Mouse (Mus musculus) limb, embryonic 14.5 days (tissue): ENCODE measurements around the gene Tnip3. TPM values are rescaled to one million over a fixed set of nuclear protein-coding genes. Genes with fewer than 3 reads are reported as not detected.

Experiments
- ATAC-seq: fragments of 200-750 bp; cut with Nextera tagmentation; 2 replicates; pipeline ENCODE4 v1.8.0; 2017; ENCODE audit warnings: low read depth, moderate number of reproducible peaks, moderate TSS enrichment; ENCODE audit not compliant: low FRiP score
- DNase-seq: peaks from one replicate; pipeline ENCODE4 v3.0.0-alpha.2; 2015; ENCODE audit warnings: low spot score
- H3K27ac ChIP-seq: fragments of 300-500 bp; sonication (generic); replicated peaks from 2 replicates; pipeline ENCODE4 v1.5.1; 2014; ENCODE audit warnings: low read depth, mild to moderate bottlenecking, low read length, moderate library complexity, mixed read lengths
- H3K27me3 ChIP-seq: fragments of 300-500 bp; sonication (generic); 2 replicates; pipeline ENCODE4 v1.6.1; 2014; ENCODE audit warnings: low read length, mixed read lengths; ENCODE audit not compliant: control insufficient read depth, insufficient read depth
- H3K36me3 ChIP-seq: fragments of 300-500 bp; sonication (generic); 2 replicates; pipeline ENCODE4 v1.6.1; 2014; ENCODE audit warnings: mild to moderate bottlenecking, low read length, moderate library complexity, mixed read lengths; ENCODE audit not compliant: control insufficient read depth, insufficient read depth
- H3K4me1 ChIP-seq: fragments of 300-500 bp; sonication (generic); 2 replicates; pipeline ENCODE4 v1.6.1; 2014; ENCODE audit warnings: antibody characterized with exemption, low read length, mixed read lengths; ENCODE audit not compliant: control insufficient read depth, insufficient read depth
- H3K4me2 ChIP-seq: fragments of 300-500 bp; sonication (generic); replicated peaks from 2 replicates; pipeline ENCODE4 v1.6.1; 2014; ENCODE audit warnings: low read depth, mild to moderate bottlenecking, low read length, moderate library complexity; ENCODE audit not compliant: severe bottlenecking
- H3K4me3 ChIP-seq: fragments of 300-500 bp; sonication (generic); replicated peaks from 2 replicates; pipeline ENCODE4 v1.5.1; 2014; ENCODE audit warnings: low read length
- H3K9ac ChIP-seq: fragments of 300-500 bp; sonication (generic); 2 replicates; pipeline ENCODE4 v1.6.1; 2014; ENCODE audit warnings: mild to moderate bottlenecking, low read depth, low read length, moderate library complexity; ENCODE audit not compliant: severe bottlenecking
- H3K9me3 ChIP-seq: fragments of 300-500 bp; sonication (generic); 2 replicates; pipeline ENCODE4 v1.6.1; 2016; ENCODE audit warnings: low read length; ENCODE audit not compliant: control insufficient read depth
- POLR2A ChIP-seq: fragments of 200-500 bp; IDR thresholded peaks from 2 replicates; pipeline ENCODE4 v1.8.0; 2012; ENCODE audit warnings: inconsistent platforms, mild to moderate bottlenecking, moderate library complexity, borderline replicate concordance; ENCODE audit not compliant: insufficient read depth, insufficient read length; ENCODE audit errors: extremely low read depth
- WGBS: fragments of 180-500 bp; shearing (Covaris S2); extraction: QIAGEN DNeasy Blood & Tissue Kit; methylation state at CpG from one replicate; pipeline ENCODE4 v1.1.7; 2014; 5-methylcytosine and 5-hydroxymethylcytosine counted together
- polyA plus RNA-seq, 2 experiments: library from polyadenylated mRNA; depleted of rRNA in 1 of 2; stranded (reverse) in 1 of 2; unstranded in 1 of 2; fragments of >200 nt; fragmentation: Nextera tagmentation in 1 of 2; extraction: Ambion mirVana in 1 of 2; gene quantifications; 2 replicates each; pipeline versions ENCODE4 v1.2.1 to v1.2.3; 2012 to 2014

Tnip3 gene
- polyA plus RNA-seq, 2 experiments, result 0.09 to 0.15 TPM

DNA sequence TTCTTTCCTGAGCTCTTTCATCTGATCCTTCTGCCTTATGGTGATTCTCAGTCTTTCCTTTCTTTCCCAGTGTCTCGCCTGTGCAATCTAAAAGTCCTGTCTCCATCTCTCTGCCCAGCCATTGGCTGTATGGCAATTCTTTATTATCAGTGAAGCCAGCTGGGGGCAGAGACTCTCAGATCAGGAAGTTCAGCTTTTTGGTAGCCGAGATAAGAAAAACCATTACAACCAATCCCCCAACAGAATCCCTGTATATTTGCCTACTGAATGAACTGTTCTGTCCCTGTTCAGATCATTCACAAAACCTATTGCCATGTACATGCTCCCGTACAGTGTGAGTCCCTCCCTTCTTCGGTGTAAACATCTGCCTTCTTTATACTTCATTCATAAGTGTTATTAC is 57.9 kb downstream of the Tnip3 start:
- H3K27me3 ChIP-seq, result no peaks in the 10 kb centered on the region
- H3K27ac ChIP-seq, result no peak overlapping the region
- DNase-seq (no peak), ATAC-seq (no peak)
- H3K9me3 ChIP-seq, result no peaks in the 10 kb centered on the region
- no peaks in the 10 kb centered on the region for H3K36me3 ChIP-seq
- H3K4me2 ChIP-seq, result no peak overlapping the region
- no peaks in the 10 kb centered on the region for H3K4me1 ChIP-seq
- 84% methylated on average over 4 of the region's 4 CpGs for WGBS
- H3K4me3 ChIP-seq, result no peak overlapping the region
- no peak for TF ChIP-seq POLR2A
- no peak overlapping the region for H3K9ac ChIP-seq

DNA sequence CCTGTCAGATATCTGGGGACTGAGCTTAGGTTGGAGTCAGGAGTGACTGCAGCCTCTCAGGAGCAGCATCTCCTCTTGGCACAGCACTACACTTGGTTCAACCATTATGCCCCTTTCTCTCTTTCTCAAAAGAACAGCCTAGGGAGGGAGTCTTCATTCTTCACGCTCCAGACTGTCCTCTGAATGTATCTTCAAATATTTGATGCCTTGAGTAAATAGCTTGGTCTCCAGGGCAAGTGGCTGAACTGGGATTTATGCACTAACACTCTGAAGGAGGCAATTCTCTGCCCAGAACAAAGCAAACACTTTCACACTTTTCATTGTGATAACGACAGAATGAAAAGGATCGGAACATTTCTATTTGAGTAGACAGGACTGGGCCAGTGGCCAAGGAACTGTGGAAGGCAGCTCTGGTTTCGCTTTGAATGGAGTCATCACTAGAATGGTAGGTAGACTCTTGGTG is 59.8 kb downstream of the Tnip3 start:
- H3K9ac ChIP-seq, result no peak overlapping the region
- no peak overlapping the region for H3K4me3 ChIP-seq
- no peak for TF ChIP-seq POLR2A
- ATAC-seq, result no peak
- no peak overlapping the region for H3K27ac ChIP-seq
- H3K36me3 ChIP-seq, result no peaks in the 10 kb centered on the region
- no peak for DNase-seq
- H3K27me3 ChIP-seq, result no peaks in the 10 kb centered on the region
- no peak overlapping the region for H3K4me2 ChIP-seq
- no peaks in the 10 kb centered on the region for H3K9me3 ChIP-seq
- 70% methylated on average over 4 of the region's 4 CpGs for WGBS
- H3K4me1 ChIP-seq, result no peaks in the 10 kb centered on the region

DNA sequence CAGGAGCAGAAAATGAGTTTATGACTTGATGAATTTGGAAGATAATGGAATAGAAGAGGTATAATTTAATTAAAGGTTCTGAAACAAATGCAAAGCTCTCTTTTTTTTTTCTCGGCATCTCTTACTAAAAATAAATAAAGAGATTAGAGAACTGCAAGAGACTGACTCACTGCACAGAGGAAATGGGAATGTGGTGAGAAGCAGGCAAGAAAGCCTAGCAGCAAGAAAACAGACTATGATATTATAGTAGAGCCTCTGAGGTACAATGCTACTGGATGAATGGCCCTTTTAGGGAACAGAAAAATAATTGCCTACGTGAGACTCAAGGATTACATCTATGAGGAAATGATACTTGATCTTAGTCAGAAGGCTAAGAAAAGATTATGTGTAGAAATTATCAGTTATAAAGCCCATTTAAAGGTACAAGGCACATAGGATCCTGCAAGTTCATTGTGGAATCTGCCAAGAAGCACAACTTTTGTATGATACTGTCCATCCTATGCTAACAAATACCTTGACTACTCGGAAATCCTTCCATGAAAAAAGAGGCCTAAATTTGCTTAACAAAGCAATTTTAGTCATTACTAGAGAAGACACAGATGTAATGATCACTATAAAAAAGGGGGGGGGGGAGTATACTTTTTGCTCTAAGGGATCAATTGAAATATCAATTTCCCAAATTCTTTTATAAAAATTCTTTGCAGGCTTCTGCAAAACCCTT is 60.4 kb downstream of the Tnip3 start:
- TF ChIP-seq POLR2A, result no peak
- H3K4me3 ChIP-seq, result no peak overlapping the region
- no peak for DNase-seq
- H3K9me3 ChIP-seq, result no peaks in the 10 kb centered on the region
- ATAC-seq, result no peak
- H3K27me3 ChIP-seq, result no peaks in the 10 kb centered on the region
- no peak overlapping the region for H3K9ac ChIP-seq
- H3K36me3 ChIP-seq, result no peaks in the 10 kb centered on the region
- H3K4me1 ChIP-seq, result no peaks in the 10 kb centered on the region
- no peak overlapping the region for H3K27ac ChIP-seq
- WGBS, result 88% methylated on average over 3 of the region's 3 CpGs
- H3K4me2 ChIP-seq, result no peak overlapping the region

DNA sequence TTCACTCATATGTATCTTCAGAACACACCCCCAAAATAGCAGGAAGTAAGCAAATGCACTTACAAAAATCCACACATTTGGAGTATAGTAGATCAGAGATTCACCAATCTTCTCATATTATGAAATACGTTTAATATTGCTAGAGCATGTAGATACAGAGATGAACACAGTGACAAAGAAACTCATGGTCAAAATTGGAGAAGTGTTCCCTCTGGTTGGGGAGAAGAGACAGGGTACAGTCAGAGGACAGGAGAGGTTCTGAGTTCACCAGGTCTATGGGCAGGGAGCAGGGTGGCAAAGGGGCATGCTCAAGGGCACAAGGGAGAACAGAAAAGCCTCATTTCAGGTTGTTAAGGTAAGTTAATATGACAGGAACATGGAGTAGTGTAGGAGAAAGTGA is 63.7 kb downstream of the Tnip3 start:
- WGBS, result 81% methylated on average over 1 of the region's 1 CpGs
- no peaks in the 10 kb centered on the region for H3K27me3 ChIP-seq
- H3K27ac ChIP-seq, result no peak overlapping the region
- H3K9ac ChIP-seq, result no peak overlapping the region
- H3K4me2 ChIP-seq, result no peak overlapping the region
- H3K4me1 ChIP-seq, result no peaks in the 10 kb centered on the region
- TF ChIP-seq POLR2A, result no peak
- DNase-seq (no peak), ATAC-seq (no peak)
- no peaks in the 10 kb centered on the region for H3K9me3 ChIP-seq
- no peaks in the 10 kb centered on the region for H3K36me3 ChIP-seq
- H3K4me3 ChIP-seq, result no peak overlapping the region

DNA sequence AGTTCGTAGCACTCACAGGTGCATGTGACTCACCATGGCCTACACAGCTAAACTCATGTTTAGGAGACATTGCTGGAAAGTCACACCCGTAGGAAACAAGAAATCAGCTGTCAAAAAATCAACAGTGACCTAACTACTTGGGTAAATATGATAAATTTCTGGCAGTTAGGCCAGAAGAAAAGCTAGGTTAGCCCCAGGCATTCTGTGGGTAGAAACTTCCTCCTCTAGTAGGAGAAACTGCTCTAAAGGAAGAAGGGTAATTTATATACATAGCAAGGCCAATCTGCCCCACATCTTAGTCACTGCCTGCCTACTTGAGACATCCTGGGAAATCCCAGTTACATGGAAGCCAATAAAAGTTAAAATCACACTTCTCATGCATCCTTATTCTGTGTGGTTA is 64.9 kb downstream of the Tnip3 start:
- DNase-seq, result no peak
- H3K4me1 ChIP-seq, result no peaks in the 10 kb centered on the region
- H3K36me3 ChIP-seq, result no peaks in the 10 kb centered on the region
- no peak overlapping the region for H3K9ac ChIP-seq
- no peak overlapping the region for H3K4me2 ChIP-seq
- no peaks in the 10 kb centered on the region for H3K27me3 ChIP-seq
- TF ChIP-seq POLR2A, result no peak
- no peak overlapping the region for H3K27ac ChIP-seq
- no peak overlapping the region for H3K4me3 ChIP-seq
- no peak for ATAC-seq
- no peaks in the 10 kb centered on the region for H3K9me3 ChIP-seq
- WGBS, result 87% methylated on average over 2 of the region's 2 CpGs

DNA sequence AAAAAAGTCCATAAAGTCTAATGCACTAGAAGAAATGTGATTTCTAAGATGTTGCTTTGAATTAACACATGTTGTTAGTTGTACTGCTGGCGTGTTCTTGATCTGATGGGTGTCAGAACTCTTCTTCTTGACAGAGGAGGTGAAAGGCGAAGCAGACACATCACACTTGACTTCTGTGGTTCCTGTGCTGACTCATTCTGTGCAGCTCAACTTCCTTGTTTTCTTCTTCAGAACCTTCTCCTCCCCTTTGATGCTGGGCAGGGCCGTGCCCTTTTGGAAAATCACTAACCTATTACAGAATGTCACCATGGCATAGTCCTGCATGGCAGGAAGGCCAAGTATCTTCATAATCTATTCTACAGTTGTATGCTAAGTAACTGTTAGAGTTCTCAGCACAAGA is 69.1 kb downstream of the Tnip3 start:
- Histone ChIP-seq H3K4me2 (no peak overlapping the region), H3K9ac (no peak overlapping the region), H3K27ac (no peak overlapping the region), H3K4me3 (no peak overlapping the region), H3K36me3 (no peaks in the 10 kb centered on the region), H3K4me1 (no peaks in the 10 kb centered on the region), H3K27me3 (no peaks in the 10 kb centered on the region), H3K9me3 (no peaks in the 10 kb centered on the region)
- no peak for TF ChIP-seq POLR2A
- no peak for DNase-seq
- 82% methylated on average over 3 of the region's 3 CpGs for WGBS
- no peak for ATAC-seq
